Mouse (Mus musculus): ENCODE measurements at regions not wholly inside any gene's neighbourhood (a gene's known extent, or its start where the extent isn't known, plus 50 kb on each side); places are given as distances from the start of the nearest gene placed in this dataset.
"Not testable (repeated sequence)": the region's sequence is repeated elsewhere in the genome, so short reads cannot be mapped to it uniquely, and the experiment has no call there.

DNA sequence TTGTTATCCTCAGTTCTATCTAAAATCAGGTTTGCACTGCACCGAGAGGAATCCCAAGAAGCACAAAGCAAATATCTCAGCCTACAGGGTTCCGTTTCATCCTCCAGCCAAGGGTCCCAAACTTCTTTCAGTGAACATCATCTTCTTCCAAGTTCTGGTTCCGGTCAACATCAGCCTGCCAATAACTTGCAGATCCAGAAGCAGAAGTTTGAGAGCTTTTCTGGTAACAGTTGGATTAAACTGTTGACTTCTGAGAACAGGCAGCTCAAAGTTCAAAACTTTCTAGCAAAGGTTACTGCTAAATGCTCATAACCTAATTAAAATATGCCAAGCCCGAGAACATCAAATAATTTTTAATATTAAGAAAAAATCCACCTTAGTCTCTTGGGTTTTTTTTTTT is 237.0 kb upstream of the Gm37988 start:
- DNase-seq (ENCODE audit: low spot score in 2 of 2) = no peak

DNA sequence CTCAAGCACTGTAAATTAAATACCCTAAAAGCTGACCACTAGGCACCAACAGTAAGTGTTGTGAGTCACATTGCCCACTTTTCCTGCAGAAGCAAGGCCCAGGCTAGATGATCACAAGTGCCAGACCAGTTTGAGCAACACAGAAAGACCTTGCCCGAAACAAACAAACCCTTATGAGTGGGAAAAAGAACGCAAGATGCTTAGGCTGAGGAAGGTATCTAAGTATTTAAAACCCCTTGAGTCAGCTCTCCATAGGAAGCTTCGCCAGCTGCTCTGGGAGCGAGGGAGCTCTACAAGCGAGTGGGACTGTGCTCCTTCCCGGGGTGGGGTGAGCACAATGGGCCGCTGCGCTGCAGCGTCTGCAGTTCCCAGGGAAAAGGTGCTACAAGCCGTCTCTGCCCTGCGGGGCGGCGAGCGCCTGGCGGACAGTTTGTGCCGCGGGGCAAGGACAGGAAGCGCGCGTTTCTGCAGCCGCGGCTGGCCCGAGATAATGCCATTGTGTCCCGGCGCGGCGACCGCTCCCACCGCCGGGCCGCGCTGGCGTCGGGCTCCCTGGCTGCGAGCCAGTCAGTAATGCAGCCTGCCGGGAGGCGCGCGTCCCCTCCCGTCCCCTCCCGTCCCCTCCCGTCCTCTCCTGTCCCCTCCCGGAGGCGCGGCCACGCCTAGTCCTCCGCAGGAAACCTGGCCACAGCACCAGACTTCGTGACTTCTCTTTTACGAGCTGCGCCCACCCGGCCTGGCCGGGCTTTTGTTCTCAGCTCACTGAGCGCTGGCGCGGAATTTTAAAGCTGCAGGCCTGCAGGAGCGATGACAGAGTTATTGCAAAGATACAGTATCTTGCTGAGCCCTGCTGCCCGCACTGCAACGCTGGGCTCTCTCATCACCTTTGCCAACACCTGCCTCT is 236.1 kb upstream of the Gm37988 start:
- peak; percentile 49 to 52 for DNase-seq (ENCODE audit: low spot score in 2 of 2)

DNA sequence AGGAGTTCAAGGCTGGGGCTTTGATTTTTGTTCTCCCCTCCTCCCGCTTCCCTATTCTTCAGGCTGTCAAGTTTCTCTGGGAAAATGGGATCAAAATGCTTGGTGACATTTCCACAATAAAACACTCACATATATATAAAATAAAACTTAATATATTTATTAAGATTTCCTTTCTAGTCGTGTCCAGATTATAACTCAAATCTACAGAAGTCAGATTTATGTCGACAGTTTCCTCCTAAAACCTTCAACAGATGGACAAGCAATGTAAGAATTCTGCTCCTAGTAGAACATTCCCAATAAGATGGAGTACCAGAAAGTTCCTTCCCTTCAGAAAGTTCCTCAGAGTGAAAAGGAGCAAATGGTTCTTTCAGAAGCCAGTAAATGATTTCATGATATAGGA is 235.4 kb upstream of the Gm37988 start:
- no peak for DNase-seq (ENCODE audit: low spot score in 2 of 2)

DNA sequence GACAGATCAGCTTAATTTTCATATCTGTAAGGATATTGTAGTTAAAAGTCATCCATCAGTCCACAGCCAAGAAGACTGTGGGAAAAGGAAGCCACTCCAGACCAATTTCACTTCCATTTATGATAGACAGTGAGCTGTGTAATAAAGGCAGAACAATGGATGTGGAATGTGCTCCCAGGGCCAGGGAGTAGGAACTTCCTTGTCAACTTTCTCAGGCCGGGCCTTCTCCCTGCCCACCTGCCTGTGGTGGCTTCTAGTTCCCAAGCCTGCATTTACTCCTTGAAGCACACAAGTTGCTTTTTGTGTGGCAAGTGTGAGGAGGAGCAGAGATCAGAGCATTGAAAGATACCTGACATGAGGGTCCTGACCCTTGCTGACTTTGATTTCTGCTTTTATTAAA is 233.6 kb upstream of the Gm37988 start:
- DNase-seq (ENCODE audit: low spot score in 2 of 2) = no peak

DNA sequence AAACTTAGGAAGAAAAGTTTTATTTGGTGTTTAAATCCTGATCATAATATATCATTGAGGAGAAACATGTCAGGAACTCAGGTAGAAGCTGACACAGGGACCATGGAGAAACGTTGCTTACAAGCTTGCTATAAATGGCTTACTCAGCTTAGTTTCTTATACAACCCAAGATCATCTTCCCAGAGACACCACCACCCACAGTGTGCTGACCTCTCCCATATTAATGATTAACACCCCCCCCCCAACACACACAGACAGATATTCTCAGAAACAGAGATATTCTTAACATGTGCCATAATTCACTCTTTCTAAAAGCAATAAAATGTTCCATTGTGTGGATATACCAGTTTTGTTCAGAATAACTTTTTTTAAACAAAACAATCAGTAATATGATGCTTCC is 230.7 kb upstream of the Gm37988 start:
- no peak for DNase-seq (ENCODE audit: low spot score in 2 of 2)

DNA sequence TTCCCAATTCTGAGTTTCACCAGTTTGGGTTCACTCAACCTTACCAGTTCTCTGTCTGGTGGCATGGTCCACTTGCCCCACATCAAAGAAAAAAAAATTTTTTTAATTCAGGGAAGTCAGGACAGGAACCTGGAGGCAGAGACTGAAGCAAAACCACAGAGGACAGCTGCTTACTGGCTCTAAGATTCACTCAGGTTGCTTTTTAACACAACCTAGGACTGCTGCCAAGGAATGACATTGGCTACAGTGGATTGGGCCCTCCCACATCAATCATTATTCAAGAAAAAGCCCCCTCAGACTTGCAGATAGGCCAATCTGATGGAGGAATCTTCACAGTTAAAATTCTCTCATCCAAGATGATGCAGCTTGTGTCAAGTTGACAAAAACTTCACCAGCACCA is 225.2 kb upstream of the Gm37988 start:
- no peak for DNase-seq (ENCODE audit: low spot score in 2 of 2)

DNA sequence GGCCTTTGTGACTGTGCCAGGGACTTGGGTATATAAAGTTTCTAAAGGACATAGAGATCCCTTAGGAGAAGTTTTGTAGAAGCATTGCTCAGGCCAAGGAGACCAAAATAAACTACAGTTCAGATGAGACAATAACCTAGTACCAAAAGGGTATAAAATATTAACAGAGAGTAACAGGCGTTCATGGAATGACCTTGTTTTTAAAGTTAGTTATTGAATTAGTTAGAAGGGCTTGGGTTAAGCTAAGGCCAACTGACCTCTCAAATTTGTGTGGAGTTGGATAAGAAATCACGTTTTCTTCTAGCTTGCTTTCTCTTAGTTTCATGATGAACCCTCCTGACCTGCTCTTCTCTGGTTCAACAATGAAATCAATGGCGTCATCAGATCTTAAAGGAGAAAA is 209.8 kb upstream of the Gm37988 start:
- DNase-seq (ENCODE audit: low spot score in 2 of 2) = no peak

DNA sequence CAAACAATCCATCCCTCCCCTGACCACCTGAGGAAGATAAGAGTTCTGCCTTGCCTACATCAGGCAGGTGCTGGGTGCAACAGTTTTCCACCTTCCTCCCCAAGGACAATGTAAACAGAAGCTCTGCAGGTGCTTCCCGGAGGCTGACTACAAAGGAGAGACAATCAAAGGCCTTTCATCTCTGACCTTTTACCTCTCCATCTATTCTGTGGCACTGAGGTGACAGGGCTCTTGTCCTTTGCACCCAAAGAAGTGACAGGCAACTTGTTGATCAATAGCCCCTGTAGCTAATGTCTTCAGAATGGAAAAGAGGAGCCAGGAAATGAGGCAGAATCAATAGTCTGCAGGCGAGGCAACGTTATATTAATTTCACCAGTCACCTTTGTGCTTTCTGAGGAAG is 209.3 kb upstream of the Gm37988 start:
- no peak for DNase-seq (ENCODE audit: low spot score in 2 of 2)

DNA sequence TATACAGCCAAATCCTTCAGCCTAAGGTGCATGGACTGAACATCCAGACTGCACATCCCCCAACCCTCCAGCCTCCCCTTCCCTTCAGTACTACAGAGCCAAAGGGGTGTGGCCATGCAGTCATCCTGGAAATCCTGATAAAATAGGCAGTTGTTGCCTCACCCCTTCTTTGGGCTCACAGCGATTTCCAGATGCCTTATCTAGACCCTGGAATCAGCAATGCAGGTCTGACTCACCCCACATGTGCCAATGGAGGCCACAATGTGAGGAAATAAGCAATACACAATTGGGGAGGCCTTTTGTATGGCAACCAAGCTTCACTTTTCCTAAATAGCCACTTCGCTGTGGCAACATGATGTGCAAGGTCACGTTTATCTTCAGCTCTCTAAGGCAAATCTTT is 205.3 kb upstream of the Gm37988 start:
- DNase-seq (ENCODE audit: low spot score in 2 of 2) = no peak

DNA sequence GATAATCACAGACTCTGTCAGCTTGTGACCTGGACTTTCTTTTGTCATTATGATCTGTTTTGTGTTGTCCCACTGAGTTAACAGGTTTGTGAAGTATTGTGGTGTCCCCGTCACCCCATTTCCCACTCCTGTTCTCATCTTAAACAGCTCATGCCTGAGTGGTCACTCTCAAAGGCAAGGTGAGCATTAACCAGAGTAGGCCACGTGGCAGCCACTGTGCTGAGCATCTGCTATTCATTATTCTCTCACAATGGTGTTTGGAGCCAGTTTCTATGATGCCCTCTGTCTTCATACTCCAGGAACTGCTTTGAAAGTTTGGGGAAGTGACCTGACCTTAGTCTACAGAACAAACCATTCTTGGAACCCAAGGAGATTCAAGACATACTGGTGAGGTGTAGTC is 198.9 kb upstream of the Gm37988 start:
- DNase-seq (ENCODE audit: low spot score in 2 of 2) = no peak

DNA sequence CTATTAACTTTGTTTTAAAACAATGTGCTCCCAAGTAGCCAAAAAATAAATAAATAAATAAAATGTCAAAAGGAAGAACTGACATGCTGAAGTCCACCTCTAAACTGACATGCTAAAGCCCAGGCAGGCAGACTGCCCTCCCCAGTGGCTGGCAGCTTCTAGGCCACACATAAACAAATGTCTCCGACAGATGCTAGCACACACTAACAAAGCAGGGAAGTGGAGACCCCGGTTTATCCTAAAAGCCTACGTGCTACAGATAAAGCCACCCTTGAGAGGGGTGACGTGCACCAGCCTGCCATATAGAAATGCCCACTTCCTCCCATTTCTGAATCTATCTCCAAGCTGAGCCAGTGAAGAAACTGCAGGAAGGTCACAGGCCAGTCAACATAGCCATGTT is 194.4 kb upstream of the Gm37988 start:
- no peak for DNase-seq (ENCODE audit: low spot score in 2 of 2)

DNA sequence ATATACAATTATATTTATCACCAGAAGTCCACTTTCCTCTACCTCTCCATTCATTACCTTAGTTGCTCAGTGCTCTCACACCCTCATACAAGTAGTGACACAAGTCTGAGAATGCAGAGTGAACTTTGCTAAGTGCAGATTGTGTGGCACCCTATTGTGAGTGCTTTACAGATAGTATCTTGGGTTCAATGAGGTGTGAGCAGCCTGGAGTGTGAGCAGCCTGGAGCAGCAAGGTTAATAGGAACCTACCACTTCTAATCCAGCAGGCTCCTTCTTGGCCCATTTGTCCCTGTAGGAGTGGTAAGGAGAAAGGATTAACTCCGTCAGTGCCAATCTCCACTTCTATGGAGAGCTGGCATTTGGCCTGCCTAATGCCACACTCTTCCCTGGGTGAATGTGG is 192.4 kb upstream of the Gm37988 start:
- DNase-seq (ENCODE audit: low spot score in 2 of 2) = no peak

DNA sequence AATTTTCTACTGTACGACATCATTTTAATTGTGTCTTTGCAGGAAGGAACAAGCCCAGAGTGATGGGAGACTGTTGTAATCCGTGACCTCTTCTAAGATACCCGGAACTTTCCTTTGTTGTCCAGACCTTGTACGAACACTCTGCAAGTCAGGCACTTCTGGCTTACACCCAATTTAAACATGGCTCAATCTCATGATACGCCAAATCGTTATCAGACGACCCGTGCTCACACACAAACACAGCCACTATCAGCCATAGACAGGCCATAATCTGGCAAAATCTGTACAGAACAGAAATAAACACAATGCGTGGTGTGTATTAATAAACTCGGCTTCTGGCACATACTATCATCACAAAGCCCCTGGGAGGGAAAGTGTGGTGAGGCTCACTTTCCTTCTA is 190.2 kb upstream of the Gm37988 start:
- DNase-seq (ENCODE audit: low spot score in 2 of 2) = no peak

DNA sequence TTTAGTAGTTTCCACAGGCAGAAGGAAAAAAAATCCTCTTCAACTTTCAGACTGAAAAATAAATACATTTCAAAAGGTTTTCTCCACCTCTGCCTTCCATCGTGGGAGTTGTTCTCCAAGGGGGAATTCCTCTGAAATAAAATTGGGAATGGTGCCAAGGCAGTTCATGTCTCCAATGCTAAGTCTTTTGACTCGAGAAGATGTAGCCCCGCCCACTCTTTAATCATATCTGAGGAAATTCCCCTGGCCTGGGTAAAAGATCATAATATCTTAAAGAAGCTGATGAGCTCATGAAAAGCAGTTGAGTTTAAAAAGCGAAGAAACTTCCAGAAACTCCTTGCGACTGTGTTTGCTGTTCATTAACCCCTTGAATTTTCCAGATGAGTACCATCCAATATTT is 185.3 kb upstream of the Gm37988 start:
- no peak for DNase-seq (ENCODE audit: low spot score in 2 of 2)

DNA sequence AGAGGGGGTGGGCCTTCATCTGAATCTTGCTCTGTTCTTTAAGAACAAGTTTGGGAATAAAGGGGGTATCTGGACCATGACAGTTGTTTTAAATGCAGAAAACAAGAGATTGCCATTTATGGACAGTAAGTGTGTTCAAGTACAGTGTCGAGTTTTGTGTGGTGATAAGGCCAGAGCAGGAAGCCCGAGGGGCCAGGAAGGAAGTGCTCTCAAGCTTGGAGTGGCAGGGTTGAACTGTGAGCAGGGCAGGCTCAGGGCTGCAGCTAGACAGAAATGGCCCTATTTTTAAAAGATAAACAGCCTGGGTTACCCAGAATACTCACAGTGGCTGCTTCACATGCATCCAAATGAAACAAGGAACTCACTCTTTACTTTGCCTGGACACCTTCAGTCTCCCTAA is 184.4 kb upstream of the Gm37988 start:
- no peak for DNase-seq (ENCODE audit: low spot score in 2 of 2)

DNA sequence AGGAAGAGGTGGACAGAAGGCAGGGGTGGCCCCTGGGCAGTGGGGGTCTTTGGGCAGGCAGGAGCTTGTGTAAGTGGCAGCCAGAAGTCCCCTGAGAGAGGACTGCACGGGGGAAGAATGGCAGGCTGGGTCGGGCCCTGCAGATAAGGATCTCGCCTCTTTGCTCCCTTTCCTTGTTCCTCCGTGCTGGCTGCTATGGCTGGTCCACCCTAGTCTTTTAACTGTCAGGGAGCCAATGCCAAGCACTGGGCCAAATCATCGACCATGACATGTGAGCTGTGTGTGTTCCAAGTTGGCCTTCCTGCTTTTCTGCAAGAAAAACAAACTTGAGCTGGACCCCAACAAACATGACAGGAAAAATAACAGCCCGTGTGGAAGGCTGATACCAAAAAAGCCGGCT is 153.8 kb upstream of the Gm37988 start:
- no peak for DNase-seq (ENCODE audit: low spot score in 2 of 2)

DNA sequence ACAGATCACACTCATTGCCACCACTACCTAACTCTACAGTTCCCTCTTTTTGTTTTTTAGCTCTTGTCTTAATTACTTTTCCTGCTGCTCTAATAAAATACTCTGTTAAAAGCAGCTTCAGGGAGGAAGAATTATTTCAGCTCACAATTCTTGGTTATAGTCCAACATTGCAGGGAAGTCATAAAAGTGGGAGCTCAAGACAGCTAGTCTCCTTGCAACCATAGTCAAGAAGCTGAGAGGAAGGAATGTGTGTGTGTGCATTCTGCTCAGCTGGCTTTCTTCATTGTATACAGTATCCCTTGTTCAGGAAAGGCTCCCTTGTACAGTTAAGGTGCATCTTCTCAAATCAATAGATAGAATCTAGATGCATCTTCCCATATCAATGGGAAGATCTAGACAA is 152.4 kb upstream of the Gm37988 start:
- no peak for DNase-seq (ENCODE audit: low spot score in 2 of 2)

DNA sequence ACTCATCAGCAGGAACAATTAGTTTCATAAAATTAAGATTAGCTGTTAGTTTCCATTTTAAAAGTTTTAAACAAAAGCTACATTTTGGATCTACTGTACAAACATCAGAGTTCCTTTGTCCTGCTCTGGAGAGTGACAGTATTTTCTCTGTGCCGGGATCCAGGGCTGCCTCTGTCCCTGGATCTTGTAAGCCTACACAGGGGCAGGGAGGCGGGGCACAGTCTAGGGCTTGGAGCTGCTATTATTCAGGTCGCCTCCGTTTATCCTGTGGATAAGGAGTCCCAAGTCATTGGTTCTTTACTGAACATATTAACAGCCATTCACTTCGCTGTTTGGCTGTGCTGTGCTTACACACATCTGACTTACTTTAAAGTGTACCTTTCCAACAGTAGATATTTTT is 150.8 kb upstream of the Gm37988 start:
- DNase-seq (ENCODE audit: low spot score in 2 of 2) = no peak

DNA sequence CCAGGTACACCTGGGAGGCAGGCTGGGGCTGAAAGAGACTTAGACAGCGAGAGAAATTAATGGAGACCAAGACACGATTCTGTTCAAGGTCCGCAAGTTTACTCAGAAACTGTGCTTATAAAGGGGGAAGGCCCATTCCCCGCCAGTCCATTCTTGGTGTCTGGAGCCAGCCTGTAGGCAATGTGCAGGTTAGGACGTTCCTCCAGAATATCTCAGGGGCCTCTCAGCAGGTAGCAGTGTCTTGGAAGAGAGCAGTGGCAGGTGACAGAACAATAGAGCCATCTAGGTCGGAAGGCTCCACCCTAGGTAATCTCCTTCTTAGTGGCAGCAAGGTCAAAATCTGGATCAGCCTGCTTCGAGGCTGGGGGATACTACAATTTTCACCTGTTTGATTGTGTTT is 147.6 kb upstream of the Gm37988 start:
- DNase-seq (ENCODE audit: low spot score in 2 of 2) = not testable (repeated sequence)

DNA sequence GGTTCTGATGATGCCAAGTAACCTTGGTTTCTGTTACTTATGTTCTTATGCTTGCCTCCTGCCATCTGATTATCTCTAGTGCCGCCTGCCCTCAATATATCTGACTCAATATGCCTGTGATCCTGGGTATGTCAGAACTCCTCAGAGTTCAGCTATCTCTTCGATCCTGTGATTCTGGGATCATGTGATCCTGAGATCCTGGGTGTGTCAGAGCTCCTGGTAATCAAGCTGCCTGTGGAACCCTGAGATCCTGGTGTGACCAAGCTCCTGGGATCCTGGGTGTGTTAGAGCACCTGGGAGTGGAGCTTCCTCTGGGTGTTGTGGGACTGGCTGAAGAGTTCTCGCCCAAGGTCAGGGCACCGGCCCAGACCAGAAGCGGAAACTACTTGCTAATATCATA is 147.1 kb upstream of the Gm37988 start:
- not testable (repeated sequence) for DNase-seq (ENCODE audit: low spot score in 2 of 2)

DNA sequence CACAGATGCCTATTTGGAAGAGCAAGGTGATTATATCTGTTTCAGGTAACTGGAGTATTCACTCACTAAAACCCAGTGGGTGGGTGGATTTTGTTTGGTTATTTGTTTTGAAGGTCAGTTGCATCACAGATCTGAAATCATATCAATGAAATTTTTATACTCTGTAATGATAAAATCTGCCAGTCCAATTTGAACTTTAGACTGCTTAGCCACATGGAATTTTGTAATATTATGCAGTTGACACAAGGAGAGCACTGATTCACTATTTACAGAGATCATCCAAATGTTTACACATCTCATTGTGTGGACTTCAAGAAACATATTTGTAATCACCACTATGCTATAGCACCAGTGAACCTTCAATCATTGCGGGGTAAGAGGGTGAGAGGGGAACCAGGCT is 145.9 kb upstream of the Gm37988 start:
- no peak for DNase-seq (ENCODE audit: low spot score in 2 of 2)

DNA sequence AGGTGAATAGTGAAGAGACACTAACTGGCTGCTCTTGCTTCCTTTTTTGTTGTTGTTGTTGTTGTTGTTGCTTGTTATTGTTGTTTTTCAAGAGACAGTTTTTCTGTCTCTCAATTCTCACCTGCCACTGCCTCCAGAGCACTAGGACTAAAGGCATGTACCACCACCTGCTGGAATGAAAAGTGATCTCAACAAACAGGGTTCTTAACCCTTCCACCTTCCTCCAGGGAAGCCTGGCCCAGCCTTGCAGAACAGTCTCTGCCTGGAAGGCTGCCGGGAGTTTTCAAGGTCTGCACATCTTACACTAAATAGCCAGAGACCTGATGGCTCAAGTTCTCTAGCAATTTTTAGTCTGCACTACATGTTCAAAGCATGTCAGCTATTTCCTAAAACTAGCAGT is 138.0 kb upstream of the Gm37988 start:
- DNase-seq (ENCODE audit: low spot score in 2 of 2) = no peak

DNA sequence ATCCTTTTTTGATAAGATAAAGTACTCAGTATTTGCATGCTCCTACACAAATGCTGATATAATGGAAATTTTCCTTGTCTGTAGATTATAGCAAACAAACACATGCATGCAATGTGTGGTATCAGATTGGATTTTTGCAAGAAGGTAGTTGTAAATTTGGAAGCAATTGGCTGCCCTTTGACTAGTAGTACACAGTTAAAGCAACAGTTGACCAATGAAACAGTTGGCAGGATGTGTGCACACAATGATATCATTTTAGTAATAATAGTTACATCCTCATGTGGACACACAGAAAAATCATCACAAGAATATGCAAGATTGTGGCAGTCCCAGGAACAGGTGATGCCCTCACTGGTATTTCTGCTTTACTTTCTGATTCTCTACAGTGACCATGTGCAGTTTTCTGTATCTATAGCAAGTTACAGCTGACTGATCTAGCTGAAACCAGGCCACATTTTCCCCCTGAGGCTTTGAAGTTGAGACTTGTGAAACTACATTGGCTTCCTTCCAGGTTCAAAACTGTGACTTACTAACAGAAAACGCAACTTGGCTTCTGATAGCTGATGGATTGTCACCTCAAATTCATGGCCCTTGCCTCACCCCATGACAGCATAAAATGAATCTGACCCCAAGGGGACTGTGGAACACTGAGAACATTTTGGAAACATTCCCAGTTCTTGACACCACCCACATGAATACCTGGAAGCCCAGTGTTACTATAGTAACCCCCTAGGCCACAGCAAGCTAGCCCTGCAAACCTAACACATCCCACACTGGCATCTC is 136.3 kb upstream of the Gm37988 start:
- no peak for DNase-seq (ENCODE audit: low spot score in 2 of 2)

Measured in layer of hippocampus, postnatal 14 days (tissue).